In the genomic region with DNA sequence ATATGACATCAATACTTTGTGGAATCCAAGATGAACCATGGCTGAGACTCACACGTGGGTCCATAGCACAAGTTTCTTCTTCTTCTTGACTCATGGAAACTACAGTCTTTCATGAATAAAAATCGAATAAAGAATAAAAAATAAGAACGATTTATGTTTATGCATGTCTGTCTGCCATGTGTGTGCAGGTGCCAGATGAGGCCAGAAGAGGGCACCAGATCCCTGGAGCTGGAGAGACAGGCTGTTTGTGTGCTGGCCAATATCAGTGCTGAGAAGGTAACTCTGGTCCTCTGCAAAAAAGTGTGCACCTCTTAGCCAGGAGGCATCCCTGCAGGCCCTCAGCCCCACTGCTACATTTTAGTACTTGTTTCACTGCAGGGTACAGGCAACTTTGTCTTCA, we compare ENCODE assay signal across 11 mouse cellular contexts. TPM values are rescaled to one million over a fixed set of nuclear protein-coding genes. Genes with fewer than 3 reads are reported as not detected.
DNase-seq lines count a peak whose midpoint lies in the region; ATAC-seq and TF ChIP-seq lines count a peak whose summit lies in the region.
"Had no signal": no experiment of that assay in that cellular context is flagged by ENCODE, and none has a peak within 500 bp of the region (broad histone marks: within the 10 kb centered on the region; RNA-seq: fewer than 3 reads in every experiment).

No protein-coding gene starts in this region.

- peak; percentile 15 for DNase-seq in CD4-positive, CD25-positive, alpha-beta regulatory T cell, adult 2 months (ENCODE audit: low read depth, low spot score)
- DNase-seq in left cerebral cortex, adult 2 months (ENCODE audit: extremely low spot score in 1 of 2, low spot score in 2 of 2): no peak
- DNase-seq in left cerebral cortex, adult 18-20 months (ENCODE audit: low spot score in 2 of 2): no peak
- peak; percentile 8 for DNase-seq in 3T3-L1 (ENCODE audit: low read depth, low spot score)
- peak; percentile 63 for DNase-seq in ZHBTc4 (ENCODE audit: low read depth, low spot score)
- DNase-seq in MN1 (ENCODE audit: low spot score): no peak
- no peak for DNase-seq in spleen, adult 12 weeks (ENCODE audit: low spot score)
- DNase-seq: embryo, embryonic 11 days had no signal

- peak; percentile 31 for TF ChIP-seq CTCF in left cerebral cortex, adult 2 months (IDR thresholded peaks at IDR 0.05)

- no peak overlapping the region for H3K4me3 ChIP-seq in left cerebral cortex, adult 2 months

- ATAC-seq in CD4-positive, CD25-positive, alpha-beta regulatory T cell, adult 4 months: no peak
- ATAC-seq: inflammation-experienced regulatory T-cells, adult 6 months had no signal

- H3K27ac ChIP-seq in left cerebral cortex, adult 2 months: no peak overlapping the region
- H3K27ac ChIP-seq: macrophage had no signal

- intact Hi-C loops in left cerebral cortex, adult 2 months (cut with DNase I): no loop called here

RNA-seq across cellular contexts. Expression of a gene that starts 34.2 kb away (rescaled TPM):
- polyA plus RNA-seq in CD4-positive, CD25-positive, alpha-beta regulatory T cell, adult 4 months (2017; shearing (Covaris generic)): 10 to 100 TPM; 77.3 to 77.7 TPM
- total RNA-seq in left cerebral cortex, adult 2 months (2021): 10 to 100 TPM; 68.1 to 69.2 TPM
- 10 to 100 TPM; 65.5 to 67.8 TPM for total RNA-seq in left cerebral cortex, adult 18-20 months (2021)

Comparison
In these comparisons a context has a peak if more than half of its experiments do, and no peak if none do; other contexts are left out.
1. DNase-seq: peak in CD4-positive, CD25-positive, alpha-beta regulatory T cell, adult 2 months (single experiment), 3T3-L1 (single experiment) and ZHBTc4 (single experiment); none in left cerebral cortex, adult 2 months (0 of 2), left cerebral cortex, adult 18-20 months (0 of 2), MN1 (single experiment) and spleen, adult 12 weeks (single experiment).